Mouse (Mus musculus) yolk sac, embryonic 10.5 days (tissue): ENCODE data around the gene Zfp78.

Source experiments
- DNase-seq: peaks from one replicate; pipeline ENCODE4 v3.0.0-alpha.2; 2017; ENCODE audit warnings: low spot score

Gene Zfp78

DNA sequence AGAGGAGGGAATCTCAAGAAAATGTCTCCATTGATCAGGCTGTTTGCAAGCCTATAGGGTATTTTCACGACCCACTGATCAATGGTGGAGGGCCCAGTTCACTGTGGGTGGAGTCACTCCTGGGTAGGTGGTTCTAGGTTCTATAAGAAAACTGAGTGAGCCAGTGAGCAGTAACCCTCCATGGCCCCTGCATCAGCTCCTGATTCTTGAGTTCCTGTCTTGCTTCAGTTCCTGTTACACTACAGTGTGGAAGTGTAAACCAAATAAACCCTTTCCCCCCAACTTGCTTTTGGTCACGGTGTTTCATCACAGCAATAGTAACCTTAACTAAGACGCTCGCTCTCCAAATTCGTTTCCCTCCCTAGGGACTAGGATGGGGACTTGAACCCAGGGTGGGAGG is 25.9 kb downstream of the Zfp78 start:
- DNase-seq = no peak

DNA sequence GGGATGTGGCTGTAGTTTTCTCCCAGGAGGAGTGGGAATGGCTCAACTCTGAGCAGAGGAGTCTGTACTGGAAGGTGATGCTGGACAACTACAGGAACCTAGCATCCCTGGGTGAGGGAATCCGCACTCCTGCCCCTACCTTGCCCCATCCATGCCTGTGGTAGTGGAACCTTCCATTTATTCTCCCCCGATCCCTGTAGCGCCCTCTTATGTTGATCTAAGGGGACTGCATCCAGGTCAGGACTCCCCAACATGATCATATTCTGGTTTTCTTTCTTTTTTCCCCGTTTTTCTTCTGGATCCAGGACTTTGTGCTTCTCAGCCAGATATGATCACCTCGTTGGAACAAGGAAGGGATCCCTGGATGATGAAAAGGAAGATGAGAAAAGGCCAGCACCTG is 26.4 kb downstream of the Zfp78 start:
- DNase-seq = no peak

GRCm38 (mm10) chr7:6397996-6398975 is 35.2 kb downstream of the Zfp78 start, which contains the start of gene Smim17:
Gene Smim17, plus strand, starts transcription at chr7:6398715.
- peak; percentile 58 for DNase-seq

DNA sequence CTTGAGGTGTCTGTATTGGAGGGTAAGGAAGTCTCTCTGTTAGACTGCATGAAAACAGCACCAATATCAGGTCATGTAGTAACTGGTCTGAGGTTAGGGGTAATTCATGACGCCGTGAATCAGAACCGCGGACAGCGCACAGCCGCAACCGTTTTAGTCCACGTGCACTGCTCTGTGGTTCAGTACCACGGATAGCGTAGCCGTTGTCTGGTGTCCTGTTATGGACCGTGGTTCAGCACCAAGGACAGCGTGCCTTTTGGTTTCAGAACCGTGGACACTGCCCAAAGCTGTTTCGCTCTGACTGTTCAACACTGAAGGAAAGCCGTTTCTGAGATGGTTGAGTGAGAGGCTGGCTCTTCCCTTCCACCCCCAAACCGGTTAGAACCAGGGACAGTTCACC is 47.0 kb downstream of the Zfp78 start, which contains the start of gene Gm20715:
Gene Gm20715 (plus strand): TSS at position 235 of the 400 bp plus-strand sequence.
- DNase-seq = peak; percentile 90

DNA sequence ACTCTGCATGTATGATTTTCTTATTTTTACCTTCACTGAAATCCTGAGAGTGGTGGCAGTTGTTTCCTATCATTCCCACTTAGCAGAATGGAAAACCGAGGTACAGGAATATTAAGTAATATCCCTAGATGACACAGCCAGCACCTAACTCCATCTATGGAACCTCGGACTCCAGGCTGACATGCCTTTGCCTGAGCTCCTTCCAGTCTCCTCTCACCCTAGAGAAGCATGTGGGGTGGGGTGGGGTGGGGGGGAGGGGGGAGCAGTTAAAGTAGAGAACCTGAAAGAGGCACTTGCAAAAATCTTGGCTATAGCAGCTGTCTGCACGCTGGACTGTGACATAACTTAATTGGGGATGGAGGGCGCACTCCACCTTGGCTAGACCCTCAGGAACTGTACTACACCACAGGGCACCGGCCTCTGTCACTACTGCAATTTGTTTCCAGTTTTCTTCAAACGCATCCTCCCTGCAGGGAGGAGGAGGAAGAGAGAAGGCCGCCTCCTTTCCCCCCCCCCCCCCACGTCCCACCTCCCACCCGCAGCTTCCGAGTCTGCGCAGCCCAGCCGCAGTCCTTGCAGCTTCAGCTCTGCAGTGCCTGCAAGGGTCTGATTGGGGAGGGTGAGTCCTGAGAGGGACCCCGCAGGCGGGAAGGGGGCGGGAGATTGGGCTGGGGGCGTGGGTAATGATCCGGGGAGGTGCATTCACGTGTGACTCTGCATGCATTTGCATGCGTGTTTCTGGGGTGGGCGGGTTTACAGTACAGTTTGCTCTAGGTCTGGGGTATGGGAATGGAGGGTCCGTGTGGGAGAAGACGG is 51.8 kb downstream of the Zfp78 start:
- no peak for DNase-seq

DNA sequence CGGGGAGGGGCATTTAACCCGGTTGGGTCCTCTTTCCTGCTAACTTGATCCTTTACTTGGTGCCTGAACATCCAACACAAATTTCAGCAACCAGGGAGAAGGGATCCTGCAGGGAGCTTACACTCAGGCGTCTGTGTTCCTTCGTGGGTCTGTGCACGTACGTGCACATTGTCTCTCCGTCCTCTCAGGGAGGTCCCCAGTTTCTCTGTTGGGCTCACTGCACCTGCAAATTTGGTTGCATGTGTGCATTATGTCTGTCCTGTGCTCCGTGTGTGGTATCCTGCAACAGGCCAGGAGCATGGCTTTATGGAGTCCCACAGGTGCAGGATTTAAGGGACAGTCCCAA is 52.3 kb downstream of the Zfp78 start:
- DNase-seq = no peak

- DNase-seq = no peak
Observed at GRCm38 (mm10) chr7:6419894-6420293, 56.8 kb downstream of the Zfp78 start.

DNA sequence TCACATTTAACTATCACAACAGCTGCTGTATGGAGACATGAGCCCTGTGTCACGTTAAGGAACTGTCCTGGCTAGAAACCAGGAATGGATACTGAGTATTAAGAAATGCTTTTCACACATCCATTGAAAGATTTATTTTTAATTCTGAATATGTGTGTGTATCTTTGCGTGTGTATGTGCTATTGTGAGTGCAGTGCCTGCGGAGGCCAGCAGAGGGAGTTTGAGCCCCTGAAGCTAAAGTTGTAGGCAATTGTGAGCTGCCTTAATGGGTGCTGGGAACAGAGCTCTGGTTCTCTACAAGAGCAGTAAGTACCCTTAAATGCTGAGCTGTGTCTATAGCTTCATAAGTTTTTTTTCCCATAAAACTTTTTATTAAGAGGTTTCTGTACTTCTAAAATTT is 66.3 kb downstream of the Zfp78 start:
- DNase-seq = no peak

DNA sequence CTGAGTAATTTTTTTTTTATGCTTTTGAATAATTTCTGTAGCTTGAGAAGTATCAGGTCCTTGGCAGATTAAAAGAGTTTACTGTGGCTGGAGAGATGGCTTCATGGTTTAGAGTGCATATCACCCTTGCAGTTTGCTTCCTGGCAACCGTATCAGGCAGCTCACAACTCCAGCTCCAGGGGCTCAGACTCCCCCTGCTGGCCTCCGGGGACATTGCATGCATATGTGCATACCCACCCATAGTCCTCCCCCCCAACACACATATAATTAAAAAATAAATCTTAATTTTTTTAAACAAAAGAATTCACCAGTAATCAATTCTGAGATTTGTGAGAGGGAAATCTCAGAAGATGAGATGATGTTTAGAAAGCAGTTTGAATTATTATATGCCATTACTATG is 67.3 kb downstream of the Zfp78 start:
- DNase-seq = no peak
